Mouse (Mus musculus) C2C12 (cell line): Measurements from ENCODE around the gene Vsig1. TPM values are rescaled to one million over a fixed set of nuclear protein-coding genes. Genes with fewer than 3 reads are reported as not detected.

Experiments
- H3K27me3 ChIP-seq: one replicate; pipeline ENCODE4 v1.6.1; 2011; ENCODE audit not compliant: control insufficient read depth, insufficient read depth, insufficient read length
- H3K36me3 ChIP-seq: one replicate; pipeline ENCODE4 v1.6.1; 2011; ENCODE audit not compliant: control insufficient read depth, insufficient read depth
- H3K4me3 ChIP-seq: one replicate; pipeline ENCODE4 v1.5.1; 2011; ENCODE audit warnings: mild to moderate bottlenecking, control low read depth; ENCODE audit not compliant: poor library complexity, insufficient read depth, severe bottlenecking
- H3K79me2 ChIP-seq: one replicate; pipeline ENCODE4 v1.6.1; 2011; ENCODE audit not compliant: control insufficient read depth, insufficient read depth
- H3K79me3 ChIP-seq: one replicate; pipeline ENCODE4 v1.6.1; 2011; ENCODE audit warnings: low read depth, control low read depth
- H3ac ChIP-seq: one replicate; pipeline ENCODE3; 2011; ENCODE audit warnings: low read depth; ENCODE audit not compliant: control insufficient read depth, insufficient read length
- CEBPB ChIP-seq: IDR thresholded peaks from one replicate; pipeline ENCODE4 v1.6.1; 2011; ENCODE audit warnings: low read depth, mild to moderate bottlenecking, control low read depth, moderate library complexity
- CTCF ChIP-seq: IDR thresholded peaks from one replicate; pipeline ENCODE4 v1.5.1; 2011; ENCODE audit not compliant: control insufficient read depth, insufficient read depth, insufficient read length
- FOSL1 ChIP-seq: IDR thresholded peaks from one replicate; pipeline ENCODE4 v1.8.0; 2011; ENCODE audit warnings: mild to moderate bottlenecking, low read length; ENCODE audit not compliant: poor library complexity, insufficient read depth, severe bottlenecking
- MAX ChIP-seq: IDR thresholded peaks from one replicate; pipeline ENCODE4 v1.6.1; 2011; ENCODE audit warnings: mild to moderate bottlenecking, control low read depth
- MYOD1 ChIP-seq: IDR thresholded peaks from one replicate; pipeline ENCODE4 v1.6.1; 2011; ENCODE audit warnings: low read depth; ENCODE audit not compliant: control insufficient read depth, insufficient read length
- MYOG ChIP-seq: IDR thresholded peaks from one replicate; pipeline ENCODE4 v1.6.1; 2011; ENCODE audit not compliant: control insufficient read depth, insufficient read length; ENCODE audit errors: extremely low read depth
- USF1 ChIP-seq: IDR thresholded peaks from one replicate; pipeline ENCODE4 v1.6.1; 2011; ENCODE audit warnings: low read depth, mild to moderate bottlenecking, control low read depth, moderate library complexity
- polyA plus RNA-seq: library from polyadenylated mRNA; unstranded; fragments of >200 nt; fragmentation: generic; extraction: Trizol; gene quantifications from one replicate; pipeline ENCODE4 v1.2.1, GENCODE M21; 2012; ENCODE audit warnings: missing spikeins

Gene Vsig1
- polyA plus RNA-seq, 1 experiment, result not detected

GRCm38 (mm10) chrX:140921321-140921720 is 13.9 kb downstream of the Vsig1 start:
- no peaks in the 10 kb centered on the region for H3K79me3 ChIP-seq
- H3ac ChIP-seq, result no peak overlapping the region
- H3K36me3 ChIP-seq, result no peaks in the 10 kb centered on the region
- no peaks in the 10 kb centered on the region for H3K27me3 ChIP-seq
- no peaks in the 10 kb centered on the region for H3K79me2 ChIP-seq
- H3K4me3 ChIP-seq, result no peak overlapping the region
- TF ChIP-seq USF1 (no peak), MYOG (no peak), CTCF (no peak), MYOD1 (no peak), FOSL1 (no peak), CEBPB (no peak), MAX (no peak)

DNA sequence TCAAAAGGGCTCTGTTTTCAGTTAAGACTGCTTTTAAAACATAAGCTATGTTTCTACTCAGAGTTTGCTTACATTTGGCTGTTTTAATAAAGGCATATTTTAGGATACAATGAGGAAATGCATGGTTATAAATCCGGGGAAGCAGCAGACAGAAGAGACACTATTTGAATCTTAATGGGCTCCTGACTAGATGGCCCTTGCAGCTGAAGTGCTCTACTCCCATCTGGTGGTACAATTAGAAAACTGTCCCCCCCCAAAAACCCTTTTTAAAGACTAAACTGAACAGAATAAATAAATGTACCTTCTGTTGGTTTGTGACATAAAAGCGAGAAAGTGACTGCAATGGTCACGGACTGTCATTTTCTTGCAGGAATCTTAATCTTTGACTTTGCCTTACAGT is 24.7 kb downstream of the Vsig1 start:
- H3K4me3 ChIP-seq, result no peak overlapping the region
- H3K36me3 ChIP-seq, result no peaks in the 10 kb centered on the region
- H3K79me2 ChIP-seq, result no peaks in the 10 kb centered on the region
- no peak overlapping the region for H3ac ChIP-seq
- TF ChIP-seq CTCF (no peak), CEBPB (no peak), USF1 (no peak), FOSL1 (no peak), MYOG (no peak), MAX (no peak), MYOD1 (no peak)
- no peaks in the 10 kb centered on the region for H3K27me3 ChIP-seq
- H3K79me3 ChIP-seq, result no peaks in the 10 kb centered on the region

DNA sequence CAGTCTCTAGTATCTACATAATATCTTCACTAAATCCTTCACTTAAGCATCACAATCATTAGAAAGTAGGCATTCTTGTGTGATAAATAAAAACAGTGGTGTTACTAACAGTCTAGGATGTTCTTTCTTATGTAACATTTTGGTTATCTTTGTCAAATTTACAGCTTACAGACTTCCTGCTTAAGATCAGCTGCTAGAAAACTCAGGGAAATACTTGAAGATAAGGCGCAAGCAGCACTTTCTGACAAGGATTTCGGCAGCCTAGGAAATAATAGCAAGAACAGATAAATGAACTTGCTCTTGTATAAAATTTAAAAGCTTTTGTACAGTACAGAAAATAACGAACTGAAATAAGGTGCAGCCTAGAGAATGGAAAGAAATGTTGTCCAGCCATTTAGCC is 25.9 kb downstream of the Vsig1 start:
- Histone ChIP-seq H3K79me2 (no peaks in the 10 kb centered on the region), H3K27me3 (no peaks in the 10 kb centered on the region), H3K36me3 (no peaks in the 10 kb centered on the region), H3K4me3 (no peak overlapping the region), H3ac (no peak overlapping the region), H3K79me3 (no peaks in the 10 kb centered on the region)
- TF ChIP-seq MYOD1 (no peak), USF1 (no peak), CEBPB (no peak), FOSL1 (no peak), CTCF (no peak), MAX (no peak), MYOG (no peak)

GRCm38 (mm10) chrX:140936271-140936670 is 28.9 kb downstream of the Vsig1 start:
- Histone ChIP-seq H3K79me2 (no peaks in the 10 kb centered on the region), H3K4me3 (no peak overlapping the region), H3K79me3 (no peaks in the 10 kb centered on the region), H3K36me3 (no peaks in the 10 kb centered on the region), H3ac (no peak overlapping the region), H3K27me3 (no peaks in the 10 kb centered on the region)
- TF ChIP-seq CTCF (no peak), USF1 (no peak)

DNA sequence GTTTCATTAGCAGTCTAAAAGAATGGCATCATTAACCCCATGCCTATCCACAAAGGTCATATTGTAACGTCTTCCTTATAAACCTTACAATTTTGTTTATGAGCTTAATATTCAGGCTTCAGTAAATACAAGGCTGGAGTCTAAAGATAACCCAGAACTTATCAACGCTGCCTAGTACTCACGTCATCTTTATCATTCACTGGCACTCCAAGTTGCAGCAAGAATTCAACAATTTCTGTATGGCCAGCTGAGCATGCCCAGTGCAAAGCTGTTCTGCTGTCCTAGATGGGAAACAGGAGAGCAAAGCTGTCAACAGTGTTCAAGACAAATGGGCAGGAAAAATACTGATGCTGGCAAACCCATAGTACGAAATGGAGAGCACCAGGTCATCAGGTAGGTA is 46.2 kb downstream of the Vsig1 start:
- Histone ChIP-seq H3K36me3 (peaks cover 20% of the 10 kb centered on the region), H3K79me2 (no peaks in the 10 kb centered on the region), H3K27me3 (no peaks in the 10 kb centered on the region), H3ac (no peak overlapping the region), H3K79me3 (peaks cover 2% of the 10 kb centered on the region), H3K4me3 (no peak overlapping the region)
- TF ChIP-seq MYOG, result no peak
- TF ChIP-seq CEBPB, result no peak
- TF ChIP-seq MYOD1, result no peak
- no peak for TF ChIP-seq CTCF
- TF ChIP-seq MAX, result no peak
- no peak for TF ChIP-seq USF1
- TF ChIP-seq FOSL1, result no peak

DNA sequence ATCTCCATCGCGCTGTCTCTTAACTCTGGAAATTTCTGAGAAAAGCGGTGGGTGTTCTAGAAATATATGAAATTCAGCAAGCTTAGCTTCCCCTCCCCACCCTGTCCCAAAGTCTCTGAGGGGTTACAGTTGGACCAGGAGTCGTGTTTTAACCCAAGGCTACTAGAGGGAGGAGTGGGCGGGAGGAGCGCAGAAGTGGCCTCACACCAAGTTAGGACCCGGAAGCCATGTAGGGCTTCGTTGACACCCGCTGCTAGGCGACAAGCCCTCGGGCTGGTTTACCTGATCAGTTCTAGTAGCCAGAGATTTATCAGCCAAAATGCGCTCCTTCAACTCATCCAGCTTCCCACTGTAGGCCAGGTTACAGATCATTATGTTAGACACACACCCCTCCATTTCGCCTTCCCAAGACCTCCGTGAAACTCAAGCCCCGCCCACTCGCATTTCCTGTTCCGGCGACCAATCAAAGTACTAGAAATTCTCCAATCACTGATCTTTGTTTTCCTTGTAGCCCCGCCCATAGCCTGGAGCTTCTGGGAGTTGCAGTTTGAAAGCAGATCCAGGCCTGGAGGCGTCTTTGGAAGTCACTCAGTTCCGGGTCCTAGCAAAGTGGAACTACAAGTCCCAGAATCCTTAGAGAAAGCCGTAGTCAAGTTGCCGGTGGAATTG is 49.0 kb downstream of the Vsig1 start, which contains the start of the genes Psmd10 and Atg4a:
Gene Psmd10 (minus strand): TSS at position 457 of the 669 bp plus-strand sequence.
Gene Atg4a (plus strand): TSS at position 636 of the 669 bp plus-strand sequence.
- Histone ChIP-seq H3K36me3 (peaks cover 8% of the 10 kb centered on the region), H3K79me3 (peaks cover 2% of the 10 kb centered on the region), H3ac (peak within 1 kb of the TSS; percentile 83), H3K27me3 (no peaks in the 10 kb centered on the region), H3K4me3 (peak within 1 kb of the TSS; percentile 53), H3K79me2 (no peaks in the 10 kb centered on the region)
- TF ChIP-seq MYOD1, result no peak
- TF ChIP-seq USF1, result no peak
- TF ChIP-seq CTCF, result no peak
- TF ChIP-seq MYOG, result no peak
- no peak for TF ChIP-seq CEBPB
- no peak for TF ChIP-seq FOSL1
- no peak for TF ChIP-seq MAX
